Mouse (Mus musculus): ENCODE measurements around the gene Ift52.
A peak's percentile ranks its signal among the peaks of the same experiment; 100 is the strongest.
"Not testable (repeated sequence)": the region's sequence is repeated elsewhere in the genome, so short reads cannot be mapped to it uniquely, and the experiment has no call there.

Ift52 gene

GRCm38 (mm10) chr2:163031757-163032156 lies 14.6 kb downstream of the Ift52 start:
- DNase-seq (ENCODE audit: low spot score), result no peak

DNA sequence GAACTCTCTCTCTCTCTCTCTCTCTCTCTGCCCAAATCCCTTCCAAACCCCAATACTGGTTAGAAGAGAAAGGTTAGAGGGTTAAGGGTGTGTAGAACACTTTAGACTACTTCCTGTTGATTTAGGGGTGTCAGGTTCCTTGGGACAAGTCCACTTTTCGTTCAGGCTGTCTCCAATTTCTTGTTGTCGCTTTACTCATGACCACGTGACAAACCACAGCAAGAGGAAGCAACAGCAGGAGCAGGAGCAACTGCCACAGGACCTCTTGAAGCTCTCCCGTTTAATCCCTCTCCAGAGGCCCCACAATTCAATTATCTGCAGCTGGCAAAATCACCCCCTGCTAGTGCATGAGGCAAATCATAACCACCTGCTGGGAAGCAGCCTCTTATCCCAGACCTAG lies 15.5 kb downstream of the Ift52 start:
- DNase-seq (ENCODE audit: low spot score), result no peak

GRCm38 (mm10) chr2:163039940-163040339 lies 22.8 kb downstream of the Ift52 start:
- no peak for DNase-seq (ENCODE audit: low spot score)

DNA sequence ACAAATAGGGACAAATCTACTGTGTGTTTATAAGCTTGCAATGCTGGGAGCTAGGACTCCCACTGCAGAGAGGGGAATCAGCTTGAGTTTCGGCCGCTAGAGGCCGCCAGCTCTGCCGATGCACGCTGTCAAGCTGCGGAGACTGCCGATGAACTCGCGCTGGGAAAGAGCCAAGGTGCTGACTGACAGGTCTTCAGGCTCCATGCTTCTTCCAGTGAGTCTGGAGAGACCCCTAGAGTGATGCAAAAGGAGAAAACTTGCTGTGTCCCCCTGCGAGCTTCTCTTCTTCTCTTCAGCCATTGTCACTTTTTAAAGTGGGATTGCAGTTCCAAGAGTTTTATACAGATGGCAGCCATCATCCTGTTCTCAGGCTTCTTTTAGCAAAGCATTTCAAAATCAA lies 31.0 kb downstream of the Ift52 start:
- DNase-seq (ENCODE audit: low spot score), result peak; percentile 19

DNA sequence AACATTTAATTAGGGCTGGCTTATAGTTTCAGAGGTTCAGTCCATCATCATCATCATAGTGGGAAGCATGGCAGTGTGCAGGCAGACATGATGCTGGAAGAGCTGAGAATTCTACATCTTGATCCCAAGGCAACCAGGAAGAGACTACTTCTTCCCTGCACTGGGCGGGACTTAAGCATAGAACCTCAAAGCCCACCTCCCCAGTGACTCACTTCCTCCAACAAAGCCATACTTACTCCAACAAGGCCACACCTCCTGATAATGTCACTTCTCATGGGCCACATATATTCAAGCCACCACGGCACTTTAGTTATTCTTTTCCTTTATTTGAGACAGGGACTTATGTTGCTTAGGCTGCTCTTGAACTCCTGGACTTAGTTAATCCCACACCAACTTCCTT lies 32.0 kb downstream of the Ift52 start:
- DNase-seq (ENCODE audit: low spot score), result no peak

DNA sequence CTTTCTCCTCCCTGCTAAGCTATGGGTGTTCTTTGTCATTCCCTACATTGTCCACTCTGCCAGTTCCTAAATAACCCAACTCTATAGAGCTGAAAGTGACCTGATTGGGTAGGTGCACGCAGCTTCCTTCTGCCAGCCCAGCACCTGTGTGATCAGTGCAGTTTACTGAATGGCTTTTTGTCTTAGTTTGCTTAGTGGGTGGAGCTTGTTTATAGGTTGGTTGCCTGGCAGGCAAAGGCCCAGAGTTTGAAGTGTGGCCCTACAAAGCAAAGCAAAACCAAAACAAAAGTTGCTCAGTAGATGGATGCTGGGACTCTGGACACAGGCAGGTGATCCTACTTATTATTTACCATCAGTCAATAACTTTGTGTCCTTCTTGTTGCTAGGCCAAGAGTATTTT lies 34.5 kb downstream of the Ift52 start:
- DNase-seq (ENCODE audit: low spot score), result no peak

DNA sequence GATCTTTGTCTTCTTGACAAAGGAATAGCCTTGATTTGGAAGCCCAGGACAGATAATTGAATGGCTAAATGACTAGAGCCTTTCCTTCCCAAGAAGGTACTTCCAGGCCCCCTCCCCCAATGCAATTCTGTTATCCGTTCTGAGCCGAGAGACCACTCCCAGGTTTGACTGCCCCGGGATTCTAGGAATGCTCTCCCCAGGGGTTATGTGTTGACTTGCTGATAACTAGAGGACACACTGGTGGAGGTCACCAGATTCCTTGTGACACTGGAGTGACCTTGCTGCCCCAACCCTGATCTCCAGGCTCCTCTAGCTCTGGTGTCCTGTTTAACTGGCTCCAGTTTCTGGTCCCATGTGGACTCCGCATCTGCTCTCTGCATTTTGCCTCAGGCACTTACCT lies 34.9 kb downstream of the Ift52 start:
- DNase-seq (ENCODE audit: low spot score), result no peak

GRCm38 (mm10) chr2:163052826-163053225 lies 35.7 kb downstream of the Ift52 start:
- no peak for DNase-seq (ENCODE audit: low spot score)

DNA sequence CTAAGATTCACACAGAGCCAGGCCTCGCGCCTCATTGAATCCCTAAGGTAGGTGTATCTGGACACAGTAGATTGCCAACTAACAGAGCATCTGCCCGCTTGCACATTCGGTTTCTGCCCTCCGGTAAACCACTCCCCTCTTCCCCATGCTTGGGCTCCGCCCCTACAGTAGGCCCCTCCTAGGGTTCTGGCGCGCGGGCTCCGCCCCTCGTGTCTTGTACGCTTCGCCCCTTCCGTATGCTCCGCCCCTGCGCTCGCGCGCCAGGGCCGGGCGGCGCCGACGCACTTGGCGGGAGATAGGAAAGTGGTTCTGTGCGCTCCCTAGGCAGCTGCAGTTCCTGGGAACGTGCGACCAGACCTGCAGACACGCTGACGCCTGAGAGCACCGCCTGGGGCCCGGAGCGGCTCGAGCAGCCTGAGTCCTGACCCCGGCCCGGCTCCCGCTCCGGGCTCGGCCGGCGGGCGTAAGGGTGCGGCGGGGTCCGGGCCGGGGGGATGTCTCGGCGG lies 37.2 kb downstream of the Ift52 start, which contains the start of gene Mybl2:
Mybl2 (plus strand) TSS at position 353 of the 506 bp plus-strand sequence.
- DNase-seq (ENCODE audit: low spot score), result peak; percentile 70

- DNase-seq (ENCODE audit: low spot score), result no peak
Observed at GRCm38 (mm10) chr2:163054891-163055494, 37.8 kb downstream of the Ift52 start.

DNA sequence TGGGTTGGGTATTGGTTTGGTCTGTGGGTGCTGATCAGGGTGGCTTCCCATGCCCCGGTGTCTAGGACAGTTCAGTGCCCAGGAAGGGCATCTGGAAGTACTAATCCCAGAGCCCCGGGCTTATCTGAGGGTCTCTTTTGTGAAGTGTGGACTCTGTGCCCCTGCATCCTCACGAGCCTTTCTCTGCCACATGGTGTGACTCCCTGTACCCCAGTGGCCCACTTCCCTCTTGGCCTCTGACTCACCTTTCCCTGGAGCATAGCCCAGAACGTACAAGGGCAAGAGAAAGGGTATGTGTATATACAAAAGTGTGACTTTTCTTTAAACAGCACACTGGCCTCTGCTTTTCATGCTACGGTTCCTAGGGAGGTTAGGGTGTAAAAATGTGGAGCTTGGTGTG lies 38.6 kb downstream of the Ift52 start:
- no peak for DNase-seq (ENCODE audit: low spot score)

DNA sequence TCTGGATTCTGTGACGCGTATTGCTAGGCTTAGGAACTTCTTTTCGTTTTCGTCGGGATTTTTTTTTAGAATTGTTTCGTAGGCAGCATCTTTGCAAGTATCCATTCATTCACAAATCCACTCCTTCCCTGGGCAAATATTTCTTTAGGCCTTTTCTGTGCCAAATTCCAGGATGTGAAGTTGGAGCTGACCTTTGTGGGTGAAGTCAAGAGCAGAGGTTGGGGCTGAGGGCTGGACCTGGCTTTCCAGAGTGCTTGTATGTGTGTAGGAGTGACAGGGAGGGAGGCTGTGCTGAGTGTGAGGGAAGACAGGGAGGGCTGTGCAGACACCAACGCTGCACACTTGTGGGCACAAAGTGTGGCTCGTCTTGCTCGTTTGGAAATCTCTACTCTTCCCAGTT lies 39.4 kb downstream of the Ift52 start:
- DNase-seq (ENCODE audit: low spot score), result no peak

DNA sequence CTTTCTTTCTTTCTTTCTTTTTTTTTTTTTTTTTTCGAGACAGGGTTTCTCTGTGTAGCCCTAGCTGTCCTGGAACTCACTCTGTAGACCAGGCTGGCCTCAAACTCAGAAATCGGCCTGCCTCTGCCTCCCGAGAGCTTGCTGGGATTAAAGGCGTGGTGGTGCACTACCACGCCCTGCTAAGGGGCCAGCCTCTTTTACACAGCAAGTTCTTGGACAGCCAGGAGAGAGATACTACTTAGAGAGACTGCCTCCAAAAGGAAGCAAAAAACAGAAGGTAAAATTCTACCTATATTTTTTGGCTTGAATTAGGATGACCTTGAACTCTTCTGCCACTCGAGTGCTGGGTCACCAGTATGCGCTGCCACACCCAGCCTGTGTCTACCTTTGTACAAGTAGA lies 41.8 kb downstream of the Ift52 start:
- DNase-seq (ENCODE audit: low spot score), result not testable (repeated sequence)

DNA sequence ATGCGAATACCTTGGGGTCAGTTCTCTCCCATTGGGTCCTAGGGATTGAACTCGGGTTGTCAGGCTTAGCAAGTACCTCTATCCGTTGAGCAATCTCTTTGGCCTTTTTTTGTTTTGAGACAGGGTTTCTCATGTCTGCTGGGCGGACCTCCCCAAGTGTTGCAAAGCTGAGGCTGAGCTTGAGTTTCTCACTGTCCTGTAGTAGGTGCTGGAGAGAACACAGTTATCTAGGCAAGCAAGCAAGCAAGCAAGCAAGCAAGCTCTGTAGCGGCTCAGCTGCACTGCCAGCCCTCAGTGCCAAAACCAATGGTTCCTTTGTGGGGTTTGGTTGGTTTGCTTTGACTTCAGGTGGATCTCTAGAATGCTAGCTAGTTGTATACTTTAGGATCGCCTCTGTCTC lies 43.5 kb downstream of the Ift52 start:
- no peak for DNase-seq (ENCODE audit: low spot score)

DNA sequence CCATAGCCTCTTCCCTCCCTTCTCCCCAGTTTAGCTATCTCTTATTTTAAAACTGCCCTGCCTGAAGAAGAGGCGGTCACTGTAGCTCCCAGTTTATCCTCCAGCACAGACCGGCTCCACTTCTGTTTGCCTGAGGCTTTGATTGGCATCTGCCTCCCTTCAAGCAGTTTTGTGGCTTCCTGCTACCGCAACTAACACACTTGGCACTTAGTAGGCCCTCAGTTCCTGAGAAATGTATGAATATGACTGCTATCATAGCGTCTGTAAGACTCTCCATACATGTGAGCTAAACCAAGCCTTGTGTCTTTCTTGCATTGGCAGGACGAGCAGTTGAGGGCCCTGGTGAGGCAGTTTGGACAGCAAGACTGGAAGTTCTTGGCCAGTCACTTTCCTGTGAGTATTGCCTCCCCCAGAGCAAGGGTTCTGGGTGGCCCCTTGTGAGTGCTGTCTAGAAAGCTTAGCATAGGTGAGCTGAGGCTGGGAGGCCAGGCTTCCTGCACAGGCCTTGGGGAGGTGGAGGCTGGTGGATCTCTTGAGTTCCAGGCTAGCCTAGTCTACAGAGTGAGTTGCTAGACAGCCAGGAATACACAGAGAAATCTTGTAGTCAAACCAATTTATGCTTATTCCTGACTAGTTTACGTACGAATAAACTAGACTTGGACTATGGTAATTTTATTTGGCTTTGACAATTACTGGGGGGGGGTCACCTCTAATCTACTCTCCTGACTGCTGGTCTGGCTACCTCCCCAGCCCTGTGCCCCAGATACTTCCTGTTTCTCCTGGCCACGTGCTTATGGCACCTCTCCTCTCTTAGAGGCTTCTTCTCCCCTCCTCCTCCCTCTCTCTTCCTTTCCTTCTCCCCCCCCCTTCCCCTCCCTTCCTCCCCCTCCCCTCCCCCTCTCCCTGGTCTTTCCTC lies 44.3 kb downstream of the Ift52 start:
- no peak for DNase-seq (ENCODE audit: low spot score)

DNA sequence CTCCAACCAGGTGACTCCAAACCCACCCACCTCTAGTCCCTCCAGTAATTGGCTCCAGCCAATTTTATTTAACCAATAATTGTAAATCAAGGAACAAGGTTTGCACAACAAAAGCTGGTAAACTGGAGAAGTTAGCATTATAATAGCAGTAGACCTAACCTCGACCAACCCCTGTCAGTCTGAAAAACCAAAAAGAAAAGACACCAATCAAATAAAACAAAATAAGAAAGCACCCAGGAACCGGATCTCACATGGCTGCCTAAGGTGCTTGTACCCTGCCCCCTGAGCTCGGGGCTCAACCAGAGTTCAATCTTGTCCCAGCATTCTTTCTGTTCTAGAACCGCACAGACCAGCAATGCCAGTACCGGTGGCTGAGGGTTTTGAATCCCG lies 45.0 kb downstream of the Ift52 start:
- DNase-seq (ENCODE audit: low spot score), result no peak

- DNase-seq (ENCODE audit: low spot score), result no peak
Observed at GRCm38 (mm10) chr2:163066326-163066725, 49.2 kb downstream of the Ift52 start.

- DNase-seq (ENCODE audit: low spot score), result no peak
Observed at GRCm38 (mm10) chr2:163067233-163067632, 50.1 kb downstream of the Ift52 start.

DNA sequence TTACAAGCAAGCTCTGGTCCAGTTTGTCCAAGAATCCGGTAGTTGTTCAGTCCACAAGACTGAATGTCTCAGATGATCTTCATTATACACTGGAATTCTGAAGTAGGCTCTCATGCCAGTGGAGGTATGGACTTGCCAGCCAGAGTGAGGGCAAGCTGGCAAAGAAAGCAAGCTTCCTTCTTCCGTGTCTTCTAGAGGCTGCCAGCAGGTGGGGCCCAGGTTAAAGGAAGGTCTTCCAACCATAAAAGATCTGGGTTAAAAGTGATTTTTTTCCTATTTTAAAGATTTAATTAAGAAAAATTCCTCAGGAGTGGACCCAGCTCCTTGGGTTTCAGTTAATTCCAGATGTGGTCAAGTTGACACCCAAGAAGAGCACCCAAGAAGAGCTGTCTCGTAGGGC lies 53.1 kb downstream of the Ift52 start:
- no peak for DNase-seq (ENCODE audit: low spot score)

DNA sequence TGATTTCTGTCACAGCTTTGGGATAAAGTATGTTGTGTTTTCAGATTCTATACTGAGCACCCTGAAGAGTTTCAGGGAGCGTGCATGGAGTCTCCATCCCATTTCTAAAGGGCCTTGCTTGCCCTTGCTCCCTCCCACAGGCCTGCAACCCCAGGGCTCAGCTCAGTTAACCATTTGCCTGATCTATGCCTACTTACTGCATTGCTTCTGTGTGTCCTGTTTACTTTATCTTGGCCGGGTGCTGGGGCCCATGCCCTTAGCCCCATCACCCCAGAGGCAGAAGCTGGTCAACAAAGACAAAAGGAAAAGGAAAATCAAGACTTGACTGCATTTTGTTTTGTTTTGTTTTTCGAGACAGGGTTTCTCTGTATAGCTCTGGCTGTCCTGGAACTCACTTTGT lies 54.4 kb downstream of the Ift52 start:
- no peak for DNase-seq (ENCODE audit: low spot score)

GRCm38 (mm10) chr2:163073023-163073757 lies 56.0 kb downstream of the Ift52 start:
- DNase-seq (ENCODE audit: low spot score), result no peak

- DNase-seq (ENCODE audit: low spot score), result no peak
Observed at GRCm38 (mm10) chr2:163074006-163074405, 56.9 kb downstream of the Ift52 start.

DNA sequence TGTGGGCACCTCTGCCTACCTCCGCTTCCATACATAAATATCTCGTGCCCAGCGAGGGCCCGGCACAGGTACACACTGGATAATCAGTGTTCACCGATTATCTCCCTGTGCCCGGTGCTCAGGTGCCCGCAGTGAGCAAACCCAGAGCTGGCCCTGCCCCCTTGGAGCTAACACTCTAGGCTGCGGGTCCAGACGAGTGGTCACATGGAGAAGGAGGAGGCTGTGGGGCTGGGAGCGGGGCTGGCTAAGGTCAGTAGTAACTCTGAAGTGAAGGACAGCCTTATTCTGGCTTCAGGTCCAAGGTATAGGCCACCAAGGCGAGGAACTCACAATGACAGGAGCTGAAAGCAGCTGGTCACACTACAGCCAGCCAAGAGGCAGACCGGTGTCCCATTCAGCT lies 57.7 kb downstream of the Ift52 start:
- DNase-seq (ENCODE audit: low spot score), result no peak

All from ovary, postnatal 10 days (tissue).